Mouse (Mus musculus) neural tube, embryonic 15.5 days (tissue): ENCODE measurements at regions not wholly inside any gene's neighbourhood (a gene's known extent, or its start where the extent isn't known, plus 50 kb on each side); places are given as distances from the start of the nearest gene placed in this dataset.

Experiments used
- ATAC-seq: fragments of 200-750 bp; cut with Nextera tagmentation; 2 replicates; pipeline ENCODE4 v1.8.0; 2017; ENCODE audit warnings: mild to moderate bottlenecking, moderate TSS enrichment, moderate library complexity; ENCODE audit not compliant: low FRiP score
- H3K27ac ChIP-seq: fragments of 300-500 bp; sonication (generic); replicated peaks from 2 replicates; pipeline ENCODE4 v1.5.1; 2015; ENCODE audit warnings: mild to moderate bottlenecking, inconsistent platforms
- H3K27me3 ChIP-seq: fragments of 300-500 bp; sonication (generic); replicated peaks from 2 replicates; pipeline ENCODE4 v1.6.1; 2015; ENCODE audit warnings: inconsistent platforms
- H3K36me3 ChIP-seq: fragments of 300-500 bp; sonication (generic); 2 replicates; pipeline ENCODE4 v1.6.1; 2015; ENCODE audit warnings: inconsistent platforms
- H3K4me1 ChIP-seq: fragments of 300-500 bp; sonication (generic); 2 replicates; pipeline ENCODE4 v1.6.1; 2015; ENCODE audit warnings: inconsistent platforms
- H3K4me2 ChIP-seq: fragments of 300-500 bp; sonication (generic); 2 replicates; pipeline ENCODE4 v1.6.1; 2015; ENCODE audit warnings: inconsistent platforms, mild to moderate bottlenecking, moderate library complexity
- H3K4me3 ChIP-seq: fragments of 300-500 bp; sonication (generic); replicated peaks from 2 replicates; pipeline ENCODE4 v1.5.1; 2015; ENCODE audit warnings: mild to moderate bottlenecking, inconsistent platforms
- H3K9ac ChIP-seq: fragments of 300-500 bp; sonication (generic); replicated peaks from 2 replicates; pipeline ENCODE4 v1.6.1; 2015; ENCODE audit warnings: mild to moderate bottlenecking, inconsistent platforms
- H3K9me3 ChIP-seq: fragments of 300-500 bp; sonication (generic); replicated peaks from 2 replicates; pipeline ENCODE4 v1.6.1; 2016; ENCODE audit warnings: inconsistent platforms
- WGBS: fragments of 180-500 bp; shearing (Covaris S2); methylation state at CpG from one replicate; pipeline ENCODE4 v1.1.7; 2015; ENCODE audit warnings: mixed read lengths; 5-methylcytosine and 5-hydroxymethylcytosine counted together

DNA sequence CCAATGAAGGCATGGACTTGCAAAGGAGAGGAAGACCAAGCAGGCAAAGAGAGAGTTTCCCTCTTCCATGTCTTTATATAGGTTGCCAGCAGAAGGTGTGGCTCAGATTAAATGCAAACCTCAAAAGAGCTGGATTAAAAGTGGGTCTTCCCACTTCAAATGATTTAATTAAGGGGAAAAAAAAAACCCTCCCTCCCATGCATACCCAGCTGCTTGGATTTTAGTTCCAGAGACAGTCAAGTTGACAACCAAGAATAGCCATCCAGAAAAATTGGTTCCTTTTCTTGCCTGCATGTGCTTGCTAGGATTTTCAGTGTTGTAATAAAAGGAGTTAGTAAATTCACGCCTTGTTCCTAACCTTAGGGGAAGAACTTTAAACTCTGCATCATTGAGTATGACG is 323.3 kb downstream of the Slc4a3 start:
- Histone ChIP-seq H3K9me3 (no peaks in the 10 kb centered on the region), H3K9ac (no peak overlapping the region), H3K4me2 (no peak overlapping the region), H3K27ac (no peak overlapping the region), H3K4me3 (no peak overlapping the region), H3K4me1 (no peaks in the 10 kb centered on the region), H3K36me3 (no peaks in the 10 kb centered on the region), H3K27me3 (no peaks in the 10 kb centered on the region)
- 80% methylated on average over 2 of the region's 2 CpGs for WGBS
- ATAC-seq, result no peak

DNA sequence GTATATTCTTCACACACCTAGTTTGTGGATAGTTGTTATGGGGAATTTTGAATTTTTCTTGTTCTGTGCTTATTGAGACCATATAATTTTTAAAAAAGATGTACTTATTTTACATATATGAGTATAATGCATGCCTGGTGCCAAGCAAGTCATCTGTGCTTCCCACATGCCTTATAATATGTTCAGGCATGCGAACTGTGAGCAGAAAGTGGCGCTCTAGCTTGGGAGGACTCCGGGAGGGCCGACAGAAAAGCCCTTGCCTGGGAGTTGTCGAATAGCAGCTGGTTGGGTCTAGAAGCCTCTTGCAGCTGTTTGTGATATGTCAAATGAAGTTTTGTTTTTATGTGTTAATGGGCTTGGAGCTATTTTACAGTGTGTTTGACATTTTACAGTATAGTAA is 323.8 kb downstream of the Slc4a3 start:
- Histone ChIP-seq H3K36me3 (no peaks in the 10 kb centered on the region), H3K4me2 (no peak overlapping the region), H3K9ac (no peak overlapping the region), H3K4me3 (no peak overlapping the region), H3K4me1 (no peaks in the 10 kb centered on the region), H3K27me3 (no peaks in the 10 kb centered on the region), H3K27ac (no peak overlapping the region), H3K9me3 (no peaks in the 10 kb centered on the region)
- ATAC-seq, result no peak
- WGBS, result 80% methylated on average over 5 of the region's 5 CpGs

DNA sequence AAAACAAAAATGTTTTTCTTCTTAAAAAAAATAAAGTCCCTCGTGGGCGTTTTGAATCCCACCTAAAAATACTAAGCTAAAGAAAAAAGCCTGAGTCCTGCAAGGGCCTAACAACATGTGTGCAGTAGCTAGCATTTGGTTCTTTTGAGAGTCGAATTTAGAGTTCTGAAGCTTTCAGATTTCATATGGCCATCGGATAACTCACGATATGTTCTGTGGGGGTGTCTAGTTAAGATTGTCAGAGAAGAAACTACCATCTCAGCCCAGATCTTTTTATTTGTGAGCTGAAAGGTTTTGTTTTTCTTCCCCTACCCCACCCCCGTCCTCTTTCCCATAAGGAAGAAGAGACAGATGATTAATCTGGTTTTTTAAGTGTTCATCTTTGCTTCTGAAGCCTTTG is 327.8 kb downstream of the Slc4a3 start:
- no peak for ATAC-seq
- 88% methylated on average over 6 of the region's 6 CpGs for WGBS
- Histone ChIP-seq H3K9me3 (no peaks in the 10 kb centered on the region), H3K4me2 (no peak overlapping the region), H3K4me1 (no peaks in the 10 kb centered on the region), H3K27ac (no peak overlapping the region), H3K27me3 (no peaks in the 10 kb centered on the region), H3K36me3 (no peaks in the 10 kb centered on the region), H3K9ac (no peak overlapping the region), H3K4me3 (no peak overlapping the region)

DNA sequence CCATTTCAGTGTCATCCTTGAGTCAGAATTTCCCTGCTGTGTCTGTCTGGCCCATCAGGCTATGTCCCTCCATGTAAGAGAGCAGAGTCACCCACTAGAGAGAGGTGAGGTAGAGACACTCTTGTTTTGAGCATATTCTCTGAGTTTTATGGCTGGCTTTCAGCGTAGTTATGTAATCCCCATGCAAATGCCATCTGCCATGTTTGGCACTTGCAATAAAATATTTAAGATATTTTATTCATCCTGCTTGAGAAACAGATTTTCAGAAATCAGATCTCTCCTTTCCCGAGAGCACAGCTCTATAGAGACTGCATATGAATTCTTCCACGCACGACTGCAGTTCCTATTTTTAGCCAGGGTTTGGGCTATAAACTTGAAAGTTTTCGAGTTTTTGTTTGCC is 331.1 kb downstream of the Slc4a3 start:
- no peak for ATAC-seq

DNA sequence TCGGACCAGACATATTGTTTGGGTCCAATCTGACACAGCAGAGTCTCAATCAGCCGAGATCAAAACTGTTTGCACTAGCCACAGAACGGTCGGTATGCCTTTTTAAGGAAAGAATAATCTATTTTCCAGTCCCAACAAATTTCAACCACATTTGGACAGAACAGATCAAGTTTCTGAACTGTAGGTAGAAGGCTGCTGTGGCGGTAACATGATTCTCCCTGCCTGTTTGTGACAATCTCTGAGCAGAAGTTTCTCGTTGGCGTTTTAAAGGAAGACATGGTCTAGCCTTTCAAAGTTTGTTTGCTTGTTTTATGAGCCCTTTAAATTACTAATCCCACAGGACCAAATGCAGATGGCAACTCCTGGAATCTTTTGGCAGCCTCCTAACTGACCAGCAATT is 339.6 kb downstream of the Slc4a3 start:
- no peak overlapping the region for H3K9ac ChIP-seq
- H3K36me3 ChIP-seq, result no peaks in the 10 kb centered on the region
- H3K9me3 ChIP-seq, result no peaks in the 10 kb centered on the region
- no peak overlapping the region for H3K4me3 ChIP-seq
- H3K4me2 ChIP-seq, result no peak overlapping the region
- no peak overlapping the region for H3K27ac ChIP-seq
- peaks cover 12% of the 10 kb centered on the region for H3K4me1 ChIP-seq
- no peaks in the 10 kb centered on the region for H3K27me3 ChIP-seq
- ATAC-seq, result no peak
- WGBS, result 68% methylated on average over 7 of the region's 7 CpGs

More for the DNA sequence above, 331.1 kb downstream of the Slc4a3 start:
- no peaks in the 10 kb centered on the region for H3K27me3 ChIP-seq
- no peaks in the 10 kb centered on the region for H3K36me3 ChIP-seq
- H3K4me3 ChIP-seq, result no peak overlapping the region
- no peak overlapping the region for H3K4me2 ChIP-seq
- H3K9me3 ChIP-seq, result no peaks in the 10 kb centered on the region
- H3K27ac ChIP-seq, result no peak overlapping the region
- WGBS, result 76% methylated on average over 5 of the region's 5 CpGs
- no peaks in the 10 kb centered on the region for H3K4me1 ChIP-seq
- H3K9ac ChIP-seq, result no peak overlapping the region

DNA sequence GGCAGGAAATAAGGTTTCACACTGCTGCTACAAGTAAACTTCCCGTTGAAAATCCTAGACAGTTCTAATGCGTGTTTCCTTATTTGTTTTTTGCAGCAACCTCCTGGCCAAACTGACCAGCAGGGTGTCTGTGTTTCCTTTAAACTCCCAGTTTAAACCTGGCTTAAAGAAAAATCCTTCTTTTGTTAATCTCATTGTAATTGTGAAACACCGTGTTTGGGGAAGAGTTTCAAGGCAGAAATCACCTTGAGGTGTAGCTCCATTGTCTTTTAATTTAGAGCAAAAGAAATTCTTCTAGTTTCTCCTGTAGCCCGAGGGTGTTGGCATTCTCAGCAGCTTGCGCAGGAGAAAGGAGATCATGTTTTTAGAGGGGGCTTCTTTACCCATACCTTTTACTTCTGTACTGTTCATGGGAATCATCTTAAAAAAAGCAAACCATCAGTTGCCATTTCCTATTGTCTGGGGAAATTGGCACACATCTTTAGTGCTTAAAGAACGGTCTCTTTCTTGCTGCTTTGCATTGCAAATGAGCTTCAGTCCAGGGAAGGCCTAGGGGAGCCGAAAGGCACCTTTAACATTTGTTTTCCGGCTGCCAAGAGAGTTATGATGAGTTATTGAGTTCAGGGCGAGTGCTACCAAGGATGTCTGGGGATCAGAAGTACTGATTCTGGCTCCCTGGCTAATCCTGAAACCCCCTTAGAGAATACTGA is 342.6 kb downstream of the Slc4a3 start:
- WGBS, result 20% methylated on average over 9 of the region's 9 CpGs
- H3K4me2 ChIP-seq, result no peak overlapping the region

DNA sequence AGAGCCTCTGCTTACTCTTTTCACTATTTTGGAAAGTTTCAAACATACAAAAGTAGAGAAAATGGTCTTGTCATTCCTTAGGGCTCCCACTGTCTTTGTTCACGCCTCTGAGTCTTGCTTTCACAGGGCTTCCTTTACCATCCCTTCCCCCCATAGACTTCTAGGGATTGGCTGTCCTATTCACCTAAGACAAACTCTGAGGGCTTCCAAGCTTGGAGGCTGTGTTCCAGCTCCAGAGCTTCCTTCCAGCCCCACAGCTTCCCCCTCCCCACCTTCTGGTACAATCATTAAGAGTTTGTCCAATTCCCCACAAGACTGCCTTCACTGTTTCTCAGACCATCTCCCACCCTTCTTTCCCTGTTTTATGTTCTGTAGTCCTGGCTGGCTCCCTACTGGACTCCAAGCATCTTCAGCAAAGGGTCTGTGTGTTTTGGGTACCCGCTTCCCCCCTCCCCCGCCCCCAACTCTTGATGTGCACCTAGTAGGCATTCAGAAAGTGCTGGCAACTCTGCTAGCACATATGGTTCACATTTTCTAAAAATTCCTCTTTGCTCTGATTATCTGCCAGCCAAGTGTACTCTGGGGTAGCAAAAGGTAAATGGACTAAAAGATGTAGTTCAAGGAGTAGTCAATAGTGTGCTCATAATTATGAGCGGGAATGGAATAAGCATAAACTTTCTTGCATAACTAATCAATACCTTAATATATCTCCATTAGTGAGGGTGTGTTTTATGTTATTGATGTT is 344.0 kb downstream of the Slc4a3 start:
- WGBS, result 72% methylated on average over 4 of the region's 4 CpGs
- Histone ChIP-seq H3K27me3 (no peaks in the 10 kb centered on the region), H3K4me3 (no peak overlapping the region), H3K4me1 (peaks cover 18% of the 10 kb centered on the region), H3K36me3 (no peaks in the 10 kb centered on the region), H3K4me2 (no peak overlapping the region), H3K9me3 (no peaks in the 10 kb centered on the region), H3K9ac (no peak overlapping the region), H3K27ac (no peak overlapping the region)
- 0 out of 2 replicates have a peak, but pooled peaks have one; percentile 45 for ATAC-seq

More for the DNA sequence above, 342.6 kb downstream of the Slc4a3 start:
- peaks cover 18% of the 10 kb centered on the region for H3K4me1 ChIP-seq
- no peak overlapping the region for H3K9ac ChIP-seq
- H3K9me3 ChIP-seq, result no peaks in the 10 kb centered on the region
- no peak for ATAC-seq
- no peaks in the 10 kb centered on the region for H3K36me3 ChIP-seq
- H3K27me3 ChIP-seq, result no peaks in the 10 kb centered on the region
- no peak overlapping the region for H3K4me3 ChIP-seq
- H3K27ac ChIP-seq, result no peak overlapping the region

DNA sequence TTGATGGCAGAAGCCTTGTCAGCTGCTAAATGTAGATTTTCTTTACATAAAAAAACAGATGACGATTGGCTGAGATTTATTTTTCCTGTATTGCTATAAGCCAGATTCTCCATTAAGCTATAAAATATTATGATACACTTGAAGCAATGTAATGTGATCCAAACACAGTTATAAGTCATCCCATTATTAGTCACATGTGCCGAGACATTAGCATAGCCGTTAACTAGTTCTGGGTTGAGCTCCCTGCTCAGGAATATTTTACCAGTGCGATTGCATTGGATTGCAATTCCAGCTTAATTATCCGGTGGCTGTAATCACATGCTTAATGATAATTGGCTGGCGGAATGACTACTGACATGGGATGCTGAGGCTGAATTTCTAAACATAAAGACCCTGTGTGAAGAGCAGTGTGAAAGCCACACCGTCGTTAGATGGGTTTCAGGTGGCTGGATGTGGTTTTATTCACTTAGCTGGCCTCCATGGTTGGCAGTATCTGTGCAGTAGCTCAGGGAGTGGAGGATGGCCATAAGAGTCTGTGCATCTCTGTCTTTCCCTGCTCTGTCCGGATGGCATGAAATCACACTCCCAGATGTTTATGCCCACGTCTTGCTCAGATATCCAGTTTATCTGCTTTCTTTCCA is 344.7 kb downstream of the Slc4a3 start:
- Histone ChIP-seq H3K4me1 (peaks cover 18% of the 10 kb centered on the region), H3K36me3 (no peaks in the 10 kb centered on the region), H3K4me3 (no peak overlapping the region), H3K27me3 (no peaks in the 10 kb centered on the region), H3K9me3 (no peaks in the 10 kb centered on the region), H3K27ac (peak overlapping the region; percentile 30; the same call in 1 of the 2 replicates), H3K9ac (no peak overlapping the region), H3K4me2 (no peak overlapping the region)
- 35% methylated on average over 10 of the region's 10 CpGs for WGBS
- ATAC-seq, result peak; percentile 68

DNA sequence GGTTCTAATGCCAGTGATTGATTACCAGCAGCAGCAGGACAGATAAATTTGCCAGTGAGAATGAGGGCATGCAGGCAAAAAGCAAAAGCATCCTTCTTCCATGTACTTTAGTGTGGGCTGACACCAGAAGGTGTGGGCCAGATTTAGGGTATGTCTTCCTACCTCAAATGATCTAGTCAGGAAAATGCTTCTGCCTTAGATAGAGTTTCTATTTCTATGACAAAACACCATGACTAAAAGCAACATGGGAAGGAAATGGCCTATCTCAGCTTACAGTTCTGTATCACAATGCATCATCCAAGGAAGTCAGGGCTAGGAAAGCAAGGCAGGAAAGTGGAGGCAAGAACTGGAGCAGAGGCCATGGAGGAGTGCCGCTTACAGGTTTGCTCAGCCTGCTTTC is 349.5 kb downstream of the Slc4a3 start:
- no peaks in the 10 kb centered on the region for H3K9me3 ChIP-seq
- H3K4me2 ChIP-seq, result no peak overlapping the region
- H3K4me1 ChIP-seq, result peaks cover 6% of the 10 kb centered on the region
- H3K27me3 ChIP-seq, result no peaks in the 10 kb centered on the region
- H3K36me3 ChIP-seq, result no peaks in the 10 kb centered on the region
- 90% methylated on average over 1 of the region's 1 CpGs for WGBS
- H3K9ac ChIP-seq, result no peak overlapping the region
- H3K4me3 ChIP-seq, result no peak overlapping the region
- H3K27ac ChIP-seq, result no peak overlapping the region
- ATAC-seq, result no peak

DNA sequence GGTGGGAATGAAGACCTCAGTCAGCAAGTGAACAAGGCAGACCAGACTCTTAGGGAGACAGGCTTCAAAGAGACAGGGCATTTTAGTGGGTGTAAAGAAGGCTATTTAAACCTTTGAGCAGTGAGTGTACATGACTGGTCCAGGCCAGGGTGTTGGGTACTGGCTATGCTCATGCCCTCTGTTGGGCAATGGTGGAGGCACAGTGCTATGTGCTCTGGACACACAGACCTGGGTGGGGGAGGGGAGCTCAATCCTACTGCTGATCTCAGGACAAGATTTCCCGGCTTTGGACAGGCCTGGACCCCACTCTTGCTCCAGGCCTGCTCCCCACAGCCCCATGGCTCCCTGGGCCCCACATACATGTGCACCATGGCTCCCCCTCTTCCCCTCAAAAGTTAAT is 355.1 kb downstream of the Slc4a3 start:
- WGBS, result 31% methylated on average over 1 of the region's 1 CpGs
- Histone ChIP-seq H3K4me1 (no peaks in the 10 kb centered on the region), H3K9ac (no peak overlapping the region), H3K36me3 (no peaks in the 10 kb centered on the region), H3K27me3 (no peaks in the 10 kb centered on the region), H3K9me3 (no peaks in the 10 kb centered on the region), H3K4me2 (no peak overlapping the region), H3K4me3 (no peak overlapping the region), H3K27ac (no peak overlapping the region)
- ATAC-seq, result no peak

DNA sequence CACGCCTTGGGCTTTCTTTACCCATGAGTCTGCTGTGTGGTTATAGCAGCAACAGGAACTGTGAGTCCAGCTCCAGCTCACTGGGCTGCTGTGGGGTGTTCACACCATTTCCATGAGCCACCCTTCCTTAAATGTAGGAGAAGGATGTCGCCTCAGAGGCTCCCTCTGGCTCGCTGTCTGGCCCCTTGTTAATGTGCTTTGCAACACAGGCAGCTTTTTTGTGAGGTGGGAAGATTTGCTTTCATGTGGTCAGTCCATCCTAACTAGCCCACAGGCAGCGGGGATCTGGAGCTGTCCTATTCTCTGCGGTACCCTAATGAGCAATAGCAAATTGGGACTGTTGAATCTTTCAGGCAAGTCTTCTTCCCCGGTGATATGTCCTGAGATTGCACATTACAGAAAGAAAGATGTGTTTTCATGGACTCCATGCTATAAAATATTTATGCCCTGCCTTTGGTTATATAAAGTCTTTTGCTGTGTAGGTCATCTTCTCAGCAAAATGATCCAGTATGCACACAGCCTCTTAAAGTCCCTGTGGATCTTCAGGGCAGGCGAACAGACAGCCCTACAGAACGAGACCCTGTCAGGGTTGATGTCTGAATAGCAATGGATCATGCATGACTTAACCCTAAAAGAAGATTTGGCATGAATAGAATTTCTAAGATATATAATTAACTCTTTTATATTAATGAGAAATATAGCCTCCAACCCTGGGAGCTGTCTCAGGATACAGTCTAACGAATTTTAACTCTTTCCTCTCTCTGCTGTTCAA is 359.8 kb downstream of the Slc4a3 start:
- H3K9ac ChIP-seq, result no peak overlapping the region
- no peaks in the 10 kb centered on the region for H3K4me1 ChIP-seq
- H3K27ac ChIP-seq, result no peak overlapping the region
- H3K27me3 ChIP-seq, result no peaks in the 10 kb centered on the region
- 40% methylated on average over 9 of the region's 9 CpGs for WGBS
- no peaks in the 10 kb centered on the region for H3K9me3 ChIP-seq
- H3K36me3 ChIP-seq, result no peaks in the 10 kb centered on the region
- no peak for ATAC-seq
- H3K4me2 ChIP-seq, result no peak overlapping the region
- H3K4me3 ChIP-seq, result no peak overlapping the region
